Mouse (Mus musculus) megakaryocyte-erythroid progenitor cell, adult 5-6 weeks (primary cell): ENCODE measurements around the gene Zdhhc25. TPM values are rescaled to one million over a fixed set of nuclear protein-coding genes. Genes with fewer than 3 reads are reported as not detected.
A peak's percentile ranks its signal among the peaks of the same experiment; 100 is the strongest.

Source experiments
- ATAC-seq: replicated peaks from 2 replicates; pipeline ENCODE4 v1.8.0; 2016; ENCODE audit warnings: mild to moderate bottlenecking, inconsistent platforms; ENCODE audit not compliant: severe bottlenecking, poor library complexity, low FRiP score, low TSS enrichment
- total RNA-seq, 2 experiments: library from RNA; stranded (forward) in 1 of 2; stranded (reverse) in 1 of 2; fragments of 200-1000, 215-1000 nt in 1 of 2; fragments of >200 nt in 1 of 2; fragmentation: Nextera tagmentation in 1 of 2; gene quantifications; 2 replicates each; pipeline ENCODE4 v1.2.3; 2014 to 2017

Gene Zdhhc25
- total RNA-seq, 2 experiments from 2014 or later: not detected

GRCm38 (mm10) chr15:88625303-88626066 is 25.4 kb downstream of the Zdhhc25 start:
- no peak for ATAC-seq

- ATAC-seq: no peak
Observed at GRCm38 (mm10) chr15:88626886-88627488, 26.9 kb downstream of the Zdhhc25 start.

GRCm38 (mm10) chr15:88628801-88629356 is 28.8 kb downstream of the Zdhhc25 start:
- no peak for ATAC-seq

GRCm38 (mm10) chr15:88635205-88635604 is 35.1 kb downstream of the Zdhhc25 start:
- ATAC-seq: no peak

- peak; percentile 55; the same call in 1 of the 2 replicates for ATAC-seq
Observed at GRCm38 (mm10) chr15:88651019-88651418, 50.9 kb downstream of the Zdhhc25 start.

Other genes with a start within 250 kb of the Zdhhc25 start
- 32.7 and 46.8 TPM in 2 replicates for gene Brd1, start 133.9 kb downstream of the Zdhhc25 start, total RNA-seq (2014; fragmentation: Nextera tagmentation)
- 36.2 and 39.6 TPM in 2 replicates for gene Brd1, start 133.9 kb downstream of the Zdhhc25 start, total RNA-seq (2017)
- gene Zbed4, start 151.4 kb downstream of the Zdhhc25 start, total RNA-seq (2014; fragmentation: Nextera tagmentation): 39.2 and 48.2 TPM in 2 replicates
- gene Zbed4, start 151.4 kb downstream of the Zdhhc25 start, total RNA-seq (2017): 36.1 and 38.3 TPM in 2 replicates
- 2.8 and 8.3 TPM in 2 replicates for gene Alg12, start 219.0 kb downstream of the Zdhhc25 start, total RNA-seq (2014; fragmentation: Nextera tagmentation)
- 3.3 and 5.2 TPM in 2 replicates for gene Alg12, start 219.0 kb downstream of the Zdhhc25 start, total RNA-seq (2017)
- gene Creld2, start 219.3 kb downstream of the Zdhhc25 start, total RNA-seq (2014; fragmentation: Nextera tagmentation): 24.8 and 29.7 TPM in 2 replicates
- 47.8 and 50.9 TPM in 2 replicates for gene Creld2, start 219.3 kb downstream of the Zdhhc25 start, total RNA-seq (2017)